Mouse (Mus musculus) spleen, adult 2 months (tissue): ENCODE results near the gene Tmem88.

ENCODE experiments used
- CTCF ChIP-seq: fragments of 200-500 bp; IDR thresholded peaks from 2 replicates; pipeline ENCODE4 v1.5.1; 2011; ENCODE audit warnings: mild to moderate bottlenecking, inconsistent platforms; ENCODE audit not compliant: insufficient read depth, insufficient read length, insufficient replicate concordance; ENCODE audit errors: extremely low read depth
- POLR2A ChIP-seq: fragments of 200-500 bp; IDR thresholded peaks from 2 replicates; pipeline ENCODE4 v1.6.1; 2011; ENCODE audit warnings: low read depth, low read length, inconsistent platforms

DNA sequence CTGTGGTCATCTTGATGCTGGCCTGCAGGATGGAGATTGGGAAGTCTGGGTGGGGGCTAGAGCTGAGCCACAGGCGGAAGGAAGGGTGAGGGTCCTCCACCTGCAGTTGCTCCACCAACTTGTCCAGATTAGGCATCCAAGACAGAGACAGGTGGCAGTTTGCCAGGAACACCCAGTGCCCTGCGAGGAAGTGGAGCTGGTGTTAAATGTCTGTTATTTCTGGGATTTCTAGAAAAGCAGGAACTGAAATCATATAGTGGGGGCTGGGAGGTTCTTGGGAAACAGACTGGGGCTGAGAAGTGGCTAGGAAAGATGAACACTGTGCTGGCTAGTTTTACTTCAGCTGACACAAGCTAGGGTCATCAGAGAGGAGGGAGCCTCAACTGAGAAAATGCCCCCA, 31.3 kb upstream of the Tmem88 start:
- TF ChIP-seq CTCF, result no peak
- no peak for TF ChIP-seq POLR2A
